Mouse (Mus musculus) testis, adult 2 months (tissue): Measurements from ENCODE around the gene Plcb4.

Source experiments
- CTCF ChIP-seq: fragments of 200-500 bp; IDR thresholded peaks from 2 replicates; pipeline ENCODE4 v1.5.1; 2012; ENCODE audit warnings: low read depth, mild to moderate bottlenecking, inconsistent platforms, low read length, moderate library complexity; ENCODE audit not compliant: control insufficient read depth, insufficient read depth, insufficient replicate concordance
- POLR2A ChIP-seq: fragments of 200-500 bp; IDR thresholded peaks from 2 replicates; pipeline ENCODE4 v1.6.1; 2012; ENCODE audit warnings: low read depth, mild to moderate bottlenecking, inconsistent platforms, low read length, moderate library complexity; ENCODE audit not compliant: control insufficient read depth

DNA sequence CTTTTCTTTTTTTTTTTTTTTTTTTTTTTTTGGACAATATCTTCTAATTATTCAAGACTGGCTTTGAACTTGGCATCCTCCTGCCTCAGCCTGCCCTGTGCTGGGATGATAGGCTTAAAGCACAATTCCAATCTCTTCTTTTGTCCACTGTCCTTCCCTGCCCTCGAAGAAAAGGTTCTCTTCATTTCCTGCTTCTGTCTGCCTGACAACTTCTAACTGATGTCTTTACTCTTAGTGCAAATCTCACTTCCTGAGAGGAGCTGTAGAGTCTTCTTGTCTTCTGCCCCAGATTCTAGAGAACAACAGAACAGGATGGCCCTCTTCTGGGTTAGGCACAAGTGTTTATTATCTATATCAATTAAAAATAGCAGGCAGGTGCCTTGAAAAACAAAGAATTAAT is 80.1 kb downstream of the Plcb4 start:
- TF ChIP-seq POLR2A = no peak
- TF ChIP-seq CTCF = no peak
